Mouse (Mus musculus): ENCODE results near the gene Cald1.

DNA sequence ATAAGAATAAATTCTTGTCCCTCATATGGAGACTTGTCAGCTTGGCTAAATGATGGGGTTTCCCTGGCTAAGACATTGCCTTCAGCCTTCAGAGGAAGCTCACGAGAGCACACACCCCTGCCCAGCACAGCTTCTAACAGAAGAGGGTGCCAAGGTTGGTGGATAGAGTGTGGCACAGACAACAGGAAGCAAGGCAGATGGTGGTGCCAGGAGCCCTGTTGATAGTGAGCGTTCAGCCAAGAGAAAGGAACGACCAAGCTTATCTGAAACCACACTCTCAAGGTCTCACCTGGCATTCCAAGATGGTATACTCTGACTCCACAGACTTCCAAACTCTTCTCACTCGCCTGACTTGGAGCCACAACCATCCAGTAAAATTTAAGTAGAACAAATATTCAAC, 66.0 kb downstream of the Cald1 start:
- no peak for TF ChIP-seq POLR2A (IDR thresholded peaks at IDR 0.05; ENCODE audit: low read depth, low read length)
- no peak for TF ChIP-seq CTCF (IDR thresholded peaks at IDR 0.05; ENCODE audit: extremely low read depth, insufficient read depth, insufficient read length, insufficient replicate concordance)
